Mouse (Mus musculus) liver, postnatal 0 days (tissue): ENCODE data around the gene Cd22.

Experiments used
- CTCF ChIP-seq: sonication (generic); IDR thresholded peaks from 2 replicates; pipeline ENCODE4 v1.5.1; 2016; ENCODE audit warnings: antibody characterized with exemption, low read depth
- EP300 ChIP-seq: IDR thresholded peaks from 2 replicates; pipeline ENCODE4 v1.6.1; 2016; ENCODE audit warnings: antibody characterized with exemption, low read depth, mild to moderate bottlenecking

DNA sequence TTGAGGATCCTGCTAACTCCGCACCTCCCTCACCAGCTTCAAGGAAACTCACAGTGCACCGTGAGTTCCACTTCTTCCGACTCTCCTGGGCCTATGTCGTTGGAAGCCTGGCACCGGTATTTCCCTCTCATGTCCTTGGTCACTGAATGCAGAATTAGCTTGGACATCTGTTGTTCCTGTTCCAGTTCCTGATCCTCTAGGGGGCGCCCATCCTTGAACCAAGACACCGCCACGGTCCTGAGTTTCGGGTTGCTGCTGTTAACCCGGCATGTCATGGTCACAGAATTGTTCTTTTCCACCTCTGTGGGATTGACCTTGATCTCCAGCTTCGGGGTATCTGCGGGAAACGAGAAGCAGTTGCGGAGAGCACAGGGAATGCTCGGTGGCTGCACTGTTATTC is 7.1 kb downstream of the Cd22 start:
- no peak for TF ChIP-seq EP300
- TF ChIP-seq CTCF = peak; percentile 86
